In the genomic region with DNA sequence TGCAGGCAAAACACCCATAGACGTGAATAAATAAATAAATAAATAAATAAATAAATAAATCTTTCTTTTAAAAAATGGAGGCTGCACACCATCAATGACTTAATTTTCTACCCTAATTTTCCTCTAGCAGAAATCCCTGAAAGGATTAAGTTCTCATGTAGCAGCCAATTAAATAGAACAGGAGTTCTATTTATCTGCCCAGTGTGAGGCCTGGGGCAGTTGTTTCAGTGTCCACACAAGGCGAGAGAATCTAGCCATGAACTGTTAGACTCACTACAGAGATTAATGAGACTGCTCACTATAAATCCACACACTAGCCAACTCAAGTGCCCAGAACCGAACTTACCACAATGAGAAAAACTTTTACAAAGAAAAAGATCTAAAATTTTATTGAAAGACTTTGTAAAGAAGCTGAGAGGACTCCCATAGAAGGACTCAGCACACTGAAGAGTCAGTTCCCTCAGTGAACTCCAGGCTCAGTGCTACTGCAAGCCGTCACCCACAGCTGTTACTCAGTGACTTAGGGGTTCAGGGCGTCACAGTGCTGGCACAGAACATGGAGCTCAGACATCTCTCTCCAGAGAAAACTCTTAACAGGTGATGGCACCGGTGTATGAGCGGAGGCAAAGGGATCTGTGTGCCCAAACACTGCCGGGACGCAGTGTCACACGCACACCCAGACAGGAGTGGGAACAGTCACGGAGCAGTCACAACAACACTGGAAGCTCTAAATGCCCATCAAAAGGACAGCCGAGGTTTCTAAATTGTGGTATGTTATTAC, we compare ENCODE assay signal across 19 mouse cellular contexts. TPM values are rescaled to one million over a fixed set of nuclear protein-coding genes. Genes with fewer than 3 reads are reported as not detected.
DNase-seq lines count a peak whose midpoint lies in the region; ATAC-seq and TF ChIP-seq lines count a peak whose summit lies in the region.
"Had no signal": no experiment of that assay in that cellular context is flagged by ENCODE, and none has a peak within 500 bp of the region (broad histone marks: within the 10 kb centered on the region; RNA-seq: fewer than 3 reads in every experiment).

No protein-coding gene starts in this region.

- TF ChIP-seq CTCF in gastrocnemius, adult 2 months (IDR thresholded peaks at IDR 0.05), result no peak
- no peak for TF ChIP-seq CTCF in testis, adult 2 months (IDR thresholded peaks at IDR 0.05; ENCODE audit: control insufficient read depth, insufficient read depth, insufficient replicate concordance, low read depth, low read length)

- H3K27me3 ChIP-seq in testis, adult 2 months (ENCODE audit: control insufficient read depth, insufficient read depth, low read length), result no peaks in the 10 kb centered on the region
- H3K27me3 ChIP-seq in forebrain, embryonic 13.5 days, result no peaks in the 10 kb centered on the region
- H3K27me3 ChIP-seq in limb, embryonic 15.5 days, result no peaks in the 10 kb centered on the region

- DNase-seq in gastrocnemius, adult 2 months, result no peak
- no peak for DNase-seq in gastrocnemius, postnatal 4 days (ENCODE audit: low spot score in 2 of 2)
- DNase-seq in testis, postnatal 10 days (ENCODE audit: low spot score), result no peak
- DNase-seq in right cerebral cortex, adult 2 months (ENCODE audit: low spot score in 2 of 2), result no peak
- no peak for DNase-seq in adrenal gland, postnatal 14 days
- DNase-seq: cerebellum, adult 2 months; heart, adult 18-20 months; heart, postnatal 14 days; kidney, adult 18-20 months; kidney, postnatal 14 days; liver; lung, adult 2 months; lung, postnatal 4 days had no signal

- H3K9me3 ChIP-seq in forebrain, embryonic 13.5 days (replicated peaks), result no peaks in the 10 kb centered on the region
- H3K9me3 ChIP-seq in limb, embryonic 15.5 days, result no peaks in the 10 kb centered on the region
- H3K9me3 ChIP-seq: G1E had no signal

- intact Hi-C loops in gastrocnemius, adult 2 months (cut with DNase I), result no loop called here

- no peak overlapping the region for H3K9ac ChIP-seq in forebrain, embryonic 13.5 days
- H3K9ac ChIP-seq in limb, embryonic 15.5 days, result no peak overlapping the region

- no peaks in the 10 kb centered on the region for H3K36me3 ChIP-seq in testis, adult 2 months (ENCODE audit: control insufficient read depth, insufficient read depth, low read length)
- H3K36me3 ChIP-seq in forebrain, embryonic 13.5 days (ENCODE audit: poor library complexity, severe bottlenecking), result no peaks in the 10 kb centered on the region
- no peaks in the 10 kb centered on the region for H3K36me3 ChIP-seq in limb, embryonic 15.5 days
- H3K36me3 ChIP-seq: G1E had no signal

- H3K4me1 ChIP-seq in testis, adult 2 months (ENCODE audit: control insufficient read depth, insufficient read depth, low read length), result 0 out of 2 replicates have a peak, but pooled peaks cover 3% of the 10 kb centered on the region
- H3K4me1 ChIP-seq in forebrain, embryonic 13.5 days, result peaks cover 8% of the 10 kb centered on the region
- peaks cover 6% of the 10 kb centered on the region; the same call in 1 of the 2 replicates for H3K4me1 ChIP-seq in limb, embryonic 15.5 days

- no peak overlapping the region for H3K4me2 ChIP-seq in forebrain, embryonic 13.5 days
- H3K4me2 ChIP-seq in limb, embryonic 15.5 days, result no peak overlapping the region

- no peak overlapping the region for H3K4me3 ChIP-seq in gastrocnemius, adult 2 months
- peak overlapping the region; percentile 17; the same call in 1 of the 2 replicates for H3K4me3 ChIP-seq in testis, adult 2 months (ENCODE audit: control insufficient read depth, low read depth, low read length)
- no peak overlapping the region for H3K4me3 ChIP-seq in forebrain, embryonic 13.5 days
- H3K4me3 ChIP-seq in limb, embryonic 15.5 days, result no peak overlapping the region
- H3K4me3 ChIP-seq: erythroblast, embryonic 14.5 days had no signal

- no peak for ATAC-seq in forebrain, embryonic 13.5 days
- no peak for ATAC-seq in limb, embryonic 15.5 days (ENCODE audit: insufficient number of reproducible peaks, low FRiP score, low TSS enrichment, low read depth)
- ATAC-seq: hindbrain, embryonic 16.5 days had no signal

- H3K27ac ChIP-seq in gastrocnemius, adult 2 months, result peak overlapping the region; percentile 16; the same call in 1 of the 2 replicates
- no peak overlapping the region for H3K27ac ChIP-seq in testis, adult 2 months (ENCODE audit: control insufficient read depth, insufficient read depth, low read depth, low read length)
- H3K27ac ChIP-seq in forebrain, embryonic 13.5 days, result peak overlapping the region; percentile 40
- H3K27ac ChIP-seq in limb, embryonic 15.5 days, result 0 out of 2 replicates have a peak overlapping the region, but pooled peaks have one; percentile 0

- no peak for TF ChIP-seq POLR2A in testis, adult 2 months (IDR thresholded peaks at IDR 0.05; ENCODE audit: control insufficient read depth, low read depth, low read length)

- 38% methylated on average over 12 of the region's 12 CpGs for WGBS in forebrain, embryonic 13.5 days
- 60% methylated on average over 12 of the region's 12 CpGs for WGBS in limb, embryonic 15.5 days

RNA-seq across cellular contexts. Expression of gene Cyth1, which starts 23.1 kb away (rescaled TPM):
- 10 to 100 TPM; 28.6 to 49.6 TPM for total RNA-seq in gastrocnemius, adult 2 months (2021)
- 10 to 100 TPM; 28.4 to 32.2 TPM for total RNA-seq in gastrocnemius, postnatal 4 days (2021)
- 31.8 and 31.9 TPM in 2 replicates for polyA plus RNA-seq in testis, adult 2 months (2012; rRNA removed)
- polyA plus RNA-seq in forebrain, embryonic 13.5 days (2015; fragmentation: Nextera tagmentation; extraction: Ambion mirVana), result 22.7 and 24.5 TPM in 2 replicates
- 16.1 and 16.2 TPM in 2 replicates for polyA plus RNA-seq in limb, embryonic 15.5 days (2015; fragmentation: Nextera tagmentation; extraction: Ambion mirVana)
- total RNA-seq in adrenal gland, postnatal 14 days (2021), result 48.7 and 60.8 TPM in 2 replicates
